Mouse (Mus musculus) lung, embryonic 14.5 days (tissue): ENCODE results near the gene Mcts2. TPM values are rescaled to one million over a fixed set of nuclear protein-coding genes. Genes with fewer than 3 reads are reported as not detected.

ENCODE experiments used
- ATAC-seq: fragments of 200-750 bp; cut with Nextera tagmentation; 2 replicates; pipeline ENCODE4 v1.8.0; 2017; ENCODE audit warnings: mild to moderate bottlenecking, moderate TSS enrichment, moderate library complexity; ENCODE audit not compliant: insufficient read depth
- DNase-seq: peaks from one replicate; pipeline ENCODE4 v3.0.0-alpha.2; 2015
- H3K27ac ChIP-seq: fragments of 300-500 bp; sonication (generic); 2 replicates; pipeline ENCODE4 v1.5.1; 2014; ENCODE audit warnings: low read depth, mild to moderate bottlenecking, moderate library complexity
- H3K27me3 ChIP-seq: fragments of 300-500 bp; sonication (generic); 2 replicates; pipeline ENCODE4 v1.6.1; 2014; ENCODE audit warnings: low read length, control low read depth; ENCODE audit not compliant: insufficient read depth
- H3K36me3 ChIP-seq: fragments of 300-500 bp; sonication (generic); 2 replicates; pipeline ENCODE4 v1.6.1; 2014; ENCODE audit warnings: control low read depth; ENCODE audit not compliant: insufficient read depth
- H3K4me1 ChIP-seq: fragments of 300-500 bp; sonication (generic); 2 replicates; pipeline ENCODE4 v1.6.1; 2014; ENCODE audit warnings: antibody characterized with exemption, control low read depth; ENCODE audit not compliant: insufficient read depth
- H3K4me2 ChIP-seq: fragments of 300-500 bp; sonication (generic); 2 replicates; pipeline ENCODE4 v1.6.1; 2014; ENCODE audit warnings: mild to moderate bottlenecking
- H3K4me3 ChIP-seq: fragments of 300-500 bp; sonication (generic); 2 replicates; pipeline ENCODE4 v1.5.1; 2014; ENCODE audit warnings: low read depth, low read length
- H3K9ac ChIP-seq: fragments of 300-500 bp; sonication (generic); 2 replicates; pipeline ENCODE4 v1.6.1; 2014
- H3K9me3 ChIP-seq: fragments of 300-500 bp; sonication (generic); 2 replicates; pipeline ENCODE4 v1.6.1; 2016; ENCODE audit warnings: low read depth, low read length, control low read depth
- CTCF ChIP-seq: IDR thresholded peaks from 2 replicates; pipeline ENCODE4 v1.5.1; 2016; ENCODE audit warnings: antibody characterized with exemption, low read depth
- WGBS: fragments of 180-500 bp; shearing (Covaris S2); extraction: QIAGEN DNeasy Blood & Tissue Kit; methylation state at CpG from one replicate; pipeline ENCODE4 v1.1.7; 2014; 5-methylcytosine and 5-hydroxymethylcytosine counted together
- polyA plus RNA-seq: library from polyadenylated mRNA; unstranded; fragments of >200 nt; fragmentation: Nextera tagmentation; extraction: Ambion mirVana; gene quantifications from 2 replicates; pipeline ENCODE4 v1.2.1, GENCODE M21; 2014

Mcts2 gene
- 28.5 and 32.7 TPM in 2 replicates for polyA plus RNA-seq

DNA sequence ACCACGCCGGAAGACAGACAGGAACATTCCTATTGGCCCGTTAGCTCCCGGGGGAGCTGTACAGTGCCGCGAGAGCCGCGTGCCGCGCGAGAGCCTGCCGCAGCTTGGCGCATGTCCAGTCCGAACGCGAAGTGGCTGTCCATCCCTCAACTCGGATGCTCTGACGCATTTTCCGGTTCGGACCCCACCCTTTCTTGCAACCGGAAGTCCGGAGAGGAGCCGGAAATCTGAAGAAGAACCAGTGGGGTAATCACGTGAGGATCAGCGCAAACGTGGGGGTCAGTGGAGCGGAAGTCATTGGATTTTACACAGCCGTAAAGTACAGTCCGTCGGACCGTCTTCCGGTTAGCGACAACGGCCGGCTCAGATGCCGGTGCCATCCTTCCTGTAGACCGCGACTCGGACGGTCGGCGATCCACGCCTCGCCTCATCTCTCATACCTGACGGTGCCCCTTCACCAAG lies at the start of gene Mcts2:
Gene Mcts2 (plus strand): TSS at position 230 of the 462 bp plus-strand sequence.
- ATAC-seq (peak; percentile 97), DNase-seq (peak; percentile 97)
- Histone ChIP-seq H3K9ac (peak within 1 kb of the TSS; percentile 52), H3K27me3 (no peaks in the 10 kb centered on the region), H3K9me3 (peaks cover 11% of the 10 kb centered on the region; the same call in 1 of the 2 replicates), H3K4me3 (peak within 1 kb of the TSS; percentile 49), H3K27ac (peak within 1 kb of the TSS; percentile 72; the same call in 1 of the 2 replicates), H3K36me3 (peaks cover 93% of the 10 kb centered on the region), H3K4me2 (peak within 1 kb of the TSS; percentile 69), H3K4me1 (0 out of 2 replicates have a peak, but pooled peaks cover 4% of the 10 kb centered on the region)
- WGBS = 50% methylated on average over 45 of the region's 45 CpGs
- TF ChIP-seq CTCF = no peak

DNA sequence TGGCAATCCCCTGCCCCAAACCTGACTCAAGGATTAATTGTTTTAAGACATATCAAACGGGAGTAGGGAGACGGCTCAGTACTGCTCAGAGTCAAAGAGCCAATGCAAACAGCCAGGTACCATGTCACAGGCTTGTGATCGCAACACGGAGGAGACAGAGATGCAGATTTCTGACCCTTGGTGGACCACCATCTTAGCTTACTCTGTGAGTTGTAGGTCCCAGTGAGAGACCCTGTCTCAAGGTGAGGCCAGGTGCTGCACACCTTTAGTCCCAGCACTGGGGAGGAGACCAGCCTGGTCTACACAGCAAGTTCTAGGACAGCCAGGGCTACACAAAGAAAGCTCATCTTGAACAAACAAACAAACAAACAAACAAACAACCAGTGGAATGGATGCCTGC lies 49.5 kb upstream of the Mcts2 start:
- Histone ChIP-seq H3K4me2 (no peak overlapping the region), H3K36me3 (no peaks in the 10 kb centered on the region), H3K9me3 (no peaks in the 10 kb centered on the region), H3K9ac (no peak overlapping the region), H3K4me3 (no peak overlapping the region), H3K27ac (peak overlapping the region; percentile 97), H3K4me1 (peaks cover 11% of the 10 kb centered on the region), H3K27me3 (no peaks in the 10 kb centered on the region)
- no peak for ATAC-seq
- 75% methylated on average over 4 of the region's 4 CpGs for WGBS
- no peak for DNase-seq
- TF ChIP-seq CTCF = no peak

DNA sequence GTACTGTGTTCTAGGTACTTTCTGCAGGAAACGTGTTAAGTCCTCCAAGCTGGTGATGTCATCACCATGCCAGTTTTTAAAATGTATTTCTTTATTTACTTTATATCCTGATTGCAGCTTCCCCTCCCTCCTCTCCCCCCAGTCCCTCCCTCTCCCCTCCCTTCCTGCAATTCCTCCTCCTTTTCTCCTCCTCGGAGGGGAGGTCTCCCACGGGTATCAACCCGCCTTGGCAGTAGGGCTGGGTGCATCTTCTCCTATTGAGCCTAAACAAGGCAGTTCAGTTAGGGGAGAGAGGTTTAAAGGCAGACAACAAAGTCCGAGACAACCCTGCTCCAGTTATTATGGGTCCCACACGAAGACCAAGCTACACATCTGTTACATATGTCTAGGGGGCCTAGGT lies 48.0 kb upstream of the Mcts2 start:
- TF ChIP-seq CTCF = no peak
- no peak overlapping the region for H3K9ac ChIP-seq
- DNase-seq (no peak), ATAC-seq (no peak)
- peaks cover 11% of the 10 kb centered on the region for H3K4me1 ChIP-seq
- no peaks in the 10 kb centered on the region for H3K36me3 ChIP-seq
- H3K9me3 ChIP-seq = no peaks in the 10 kb centered on the region
- H3K27ac ChIP-seq = peak overlapping the region; percentile 48; the same call in 1 of the 2 replicates
- H3K27me3 ChIP-seq = no peaks in the 10 kb centered on the region
- WGBS = 58% methylated on average over 6 of the region's 6 CpGs
- H3K4me3 ChIP-seq = no peak overlapping the region
- no peak overlapping the region for H3K4me2 ChIP-seq

GRCm38 (mm10) chr2:152639406-152640113 lies 47.3 kb upstream of the Mcts2 start:
- Histone ChIP-seq H3K9ac (no peak overlapping the region), H3K4me1 (peaks cover 11% of the 10 kb centered on the region), H3K27me3 (no peaks in the 10 kb centered on the region), H3K36me3 (no peaks in the 10 kb centered on the region), H3K4me2 (no peak overlapping the region), H3K27ac (peak overlapping the region; percentile 48), H3K9me3 (no peaks in the 10 kb centered on the region), H3K4me3 (no peak overlapping the region)
- 22% methylated on average over 11 of the region's 11 CpGs for WGBS
- TF ChIP-seq CTCF = no peak
- 0 out of 2 replicates have a peak, but pooled peaks have one; percentile 10 for ATAC-seq
- DNase-seq = peak; percentile 58

- Histone ChIP-seq H3K27me3 (no peaks in the 10 kb centered on the region), H3K4me3 (no peak overlapping the region), H3K9me3 (no peaks in the 10 kb centered on the region), H3K36me3 (no peaks in the 10 kb centered on the region), H3K27ac (no peak overlapping the region), H3K4me2 (no peak overlapping the region), H3K4me1 (no peaks in the 10 kb centered on the region), H3K9ac (no peak overlapping the region)
- ATAC-seq = peak; percentile 65
- 36% methylated on average over 10 of the region's 10 CpGs for WGBS
- peak; percentile 76 for DNase-seq
- TF ChIP-seq CTCF = no peak
These were observed 33.8 kb upstream of the Mcts2 start for GRCm38 (mm10) chr2:152652901-152653620.

DNA sequence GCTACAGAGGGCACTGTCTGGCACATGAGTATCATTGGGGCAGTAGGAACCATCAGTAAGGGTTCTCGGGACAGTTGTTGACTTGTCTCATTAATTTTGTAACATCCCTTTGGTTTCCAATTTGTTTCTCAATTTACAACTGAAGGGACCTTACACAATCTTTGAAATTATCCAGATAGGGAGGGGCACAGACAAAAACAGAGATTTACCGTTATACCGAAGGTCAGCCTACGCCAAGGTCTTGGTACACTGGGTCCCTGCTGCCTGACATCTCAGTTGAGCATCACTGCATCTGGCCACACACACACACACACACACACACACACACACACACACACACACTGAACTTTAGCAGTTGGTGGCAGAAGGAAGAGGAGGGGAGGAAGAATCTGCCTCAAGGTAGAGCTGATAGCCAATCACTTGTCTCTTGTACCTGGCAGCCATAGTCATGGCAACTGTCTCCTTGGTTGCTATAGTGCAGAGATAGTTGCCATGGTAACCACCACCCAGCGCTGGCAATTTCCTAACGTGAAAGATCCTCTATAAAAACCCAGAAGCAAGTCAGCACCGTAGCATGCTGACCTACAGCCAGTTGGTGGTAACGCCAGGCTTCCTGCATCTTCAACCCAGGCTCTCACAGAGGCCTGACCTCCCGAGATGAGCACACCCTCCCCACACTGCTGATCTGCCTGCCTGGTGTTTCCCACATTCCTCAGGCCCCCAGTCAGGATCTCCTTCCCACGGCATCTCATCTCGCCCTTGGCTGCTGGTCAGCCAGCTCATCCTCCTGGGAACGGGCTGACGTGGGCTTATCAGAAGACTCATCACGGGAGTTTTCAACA lies 32.7 kb upstream of the Mcts2 start:
- Histone ChIP-seq H3K4me3 (no peak overlapping the region), H3K9me3 (no peaks in the 10 kb centered on the region), H3K4me2 (no peak overlapping the region), H3K27me3 (no peaks in the 10 kb centered on the region), H3K27ac (no peak overlapping the region), H3K36me3 (no peaks in the 10 kb centered on the region), H3K9ac (no peak overlapping the region), H3K4me1 (no peaks in the 10 kb centered on the region)
- WGBS = 33% methylated on average over 14 of the region's 14 CpGs
- DNase-seq (peak; percentile 48), ATAC-seq (no peak)
- no peak for TF ChIP-seq CTCF
